Mouse (Mus musculus): ENCODE results near the gene Zmynd10.

DNA sequence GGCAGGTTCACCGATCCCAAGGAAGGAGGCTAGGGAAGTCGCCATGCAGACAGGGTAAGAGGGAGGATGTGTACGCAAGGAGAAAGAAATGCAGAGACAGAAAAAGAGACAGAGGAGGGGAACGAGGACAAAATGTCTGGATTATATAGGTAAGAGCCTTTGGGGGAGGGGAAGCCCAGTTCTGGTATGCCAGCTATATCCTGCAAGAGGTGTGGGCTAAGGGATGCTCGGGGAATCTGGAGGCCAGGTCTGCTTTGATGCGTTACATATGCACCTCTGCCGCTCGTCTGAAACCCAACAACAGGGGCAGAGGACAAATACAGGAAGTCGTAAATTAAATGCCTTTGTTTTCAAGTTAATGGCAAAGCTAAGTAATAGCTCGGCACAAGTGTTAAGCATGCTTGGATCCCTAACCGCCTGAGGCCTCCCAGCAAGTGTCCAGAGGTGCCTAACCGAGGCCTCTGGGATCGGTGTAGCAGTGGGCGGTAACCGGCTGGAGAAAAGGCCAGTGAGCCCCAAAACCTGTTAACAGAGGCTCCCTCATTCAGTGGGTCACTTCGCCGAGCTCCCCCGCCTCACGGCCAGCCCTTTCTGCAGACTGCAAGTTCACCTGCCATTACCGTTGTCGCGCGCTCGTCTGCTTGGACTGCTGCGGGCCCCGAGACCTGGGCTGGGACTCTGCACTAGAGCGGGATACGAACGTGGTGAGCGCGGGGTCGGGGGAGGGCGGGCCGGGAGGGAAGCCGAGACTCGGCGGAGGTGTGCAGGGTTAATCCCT lies 6.6 kb downstream of the Zmynd10 start:
- TF ChIP-seq POLR2A (IDR thresholded peaks at IDR 0.05; ENCODE audit: insufficient read depth, low read depth, low read length) (no peak), CTCF (IDR thresholded peaks at IDR 0.05) (no peak)

Measured in heart, adult 2 months (tissue).